In the genomic region with DNA sequence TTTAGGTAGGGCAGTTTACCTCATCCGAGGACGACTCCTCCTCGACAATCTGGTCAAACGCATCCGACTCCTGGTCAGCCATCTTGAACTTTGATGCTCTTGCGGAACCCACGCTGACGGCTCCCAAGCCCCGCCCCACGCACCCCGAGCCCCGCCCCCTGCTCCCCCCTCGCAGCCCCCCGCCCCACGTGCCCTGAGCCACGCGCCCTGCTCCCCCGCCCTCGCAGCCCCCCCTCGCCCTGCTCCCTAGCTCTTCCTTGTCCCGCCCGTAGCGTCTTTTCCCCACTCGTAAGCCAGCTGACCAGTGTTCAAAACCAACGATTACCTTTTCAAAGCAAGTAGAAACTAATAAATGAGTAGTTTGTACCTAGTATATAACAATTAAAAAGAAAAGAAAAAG, we compare ENCODE assay signal across 8 mouse cellular contexts. TPM values are rescaled to one million over a fixed set of nuclear protein-coding genes. Genes with fewer than 3 reads are reported as not detected.
DNase-seq lines count a peak whose midpoint lies in the region; ATAC-seq and TF ChIP-seq lines count a peak whose summit lies in the region.

TSS of gene Taf9b (minus strand) at position 101 of the 400 bp plus-strand sequence.

- no peaks in the 10 kb centered on the region for H3K9me3 ChIP-seq in E14TG2a.4 (ENCODE audit: low read length)
- no peaks in the 10 kb centered on the region for H3K9me3 ChIP-seq in forebrain, embryonic 15.5 days
- no peaks in the 10 kb centered on the region for H3K9me3 ChIP-seq in neural tube, embryonic 15.5 days (replicated peaks)

- peak within 1 kb of the TSS; percentile 72 for H3K4me3 ChIP-seq in gastrocnemius, adult 2 months
- H3K4me3 ChIP-seq in E14TG2a.4 (replicated peaks; ENCODE audit: low read length) = peak within 1 kb of the TSS; percentile 80; the same call in 1 of the 2 replicates
- peak within 1 kb of the TSS; percentile 60 for H3K4me3 ChIP-seq in forebrain, embryonic 15.5 days
- H3K4me3 ChIP-seq in neural tube, embryonic 15.5 days (replicated peaks) = peak within 1 kb of the TSS; percentile 57

- TF ChIP-seq CTCF in gastrocnemius, adult 2 months (IDR thresholded peaks at IDR 0.05) = no peak
- TF ChIP-seq CTCF in E14TG2a.4 (conservative IDR thresholded peaks at IDR 0.05; ENCODE audit: low read length) = no peak

- peak within 1 kb of the TSS; percentile 37 for H3K4me2 ChIP-seq in forebrain, embryonic 15.5 days (replicated peaks)
- peak within 1 kb of the TSS; percentile 53 for H3K4me2 ChIP-seq in neural tube, embryonic 15.5 days

- DNase-seq in gastrocnemius, adult 2 months = no peak
- no peak for DNase-seq in gastrocnemius, postnatal 14 days
- no peak for DNase-seq in left cerebral cortex, postnatal 25 days (ENCODE audit: low spot score in 2 of 2)
- DNase-seq in embryo, embryonic 10.5 days (ENCODE audit: low spot score) = no peak
- no peak for DNase-seq in right cerebral cortex, postnatal 14 days

- H3K27ac ChIP-seq in gastrocnemius, adult 2 months = peak within 1 kb of the TSS; percentile 87; the same call in 1 of the 2 replicates
- H3K27ac ChIP-seq in forebrain, embryonic 15.5 days (replicated peaks) = peak within 1 kb of the TSS; percentile 92
- peak within 1 kb of the TSS; percentile 90 for H3K27ac ChIP-seq in neural tube, embryonic 15.5 days (replicated peaks)

- WGBS in forebrain, embryonic 15.5 days = 87% methylated on average over 25 of the region's 25 CpGs
- WGBS in neural tube, embryonic 15.5 days = 92% methylated on average over 16 of the region's 25 CpGs

- ATAC-seq in forebrain, embryonic 15.5 days (replicated peaks) = no peak
- no peak for ATAC-seq in neural tube, embryonic 15.5 days (ENCODE audit: low FRiP score)

- H3K36me3 ChIP-seq in E14TG2a.4 (ENCODE audit: insufficient read depth, low read length) = no peaks in the 10 kb centered on the region
- H3K36me3 ChIP-seq in forebrain, embryonic 15.5 days = no peaks in the 10 kb centered on the region
- no peaks in the 10 kb centered on the region for H3K36me3 ChIP-seq in neural tube, embryonic 15.5 days

- H3K27me3 ChIP-seq in E14TG2a.4 (ENCODE audit: insufficient read depth, low read length) = peaks cover 9% of the 10 kb centered on the region; the same call in 1 of the 2 replicates
- H3K27me3 ChIP-seq in forebrain, embryonic 15.5 days = no peaks in the 10 kb centered on the region
- 0 out of 2 replicates have a peak, but pooled peaks cover 3% of the 10 kb centered on the region for H3K27me3 ChIP-seq in neural tube, embryonic 15.5 days (replicated peaks)

- intact Hi-C loops in gastrocnemius, adult 2 months (cut with DNase I) = no loop called here
- intact Hi-C loops in gastrocnemius, postnatal 14 days (cut with DNase I; ENCODE audit: low total_unique reads) = no loop called here
- intact Hi-C loops in left cerebral cortex, postnatal 25 days (cut with DNase I) = no loop called here

- no peak within 1 kb of the TSS; the same call in 1 of the 2 replicates for H3K9ac ChIP-seq in forebrain, embryonic 15.5 days (replicated peaks)
- H3K9ac ChIP-seq in neural tube, embryonic 15.5 days (replicated peaks) = no peak within 1 kb of the TSS

- peaks cover 5% of the 10 kb centered on the region; the same call in 1 of the 2 replicates for H3K4me1 ChIP-seq in E14TG2a.4 (replicated peaks; ENCODE audit: low read depth, low read length)
- H3K4me1 ChIP-seq in forebrain, embryonic 15.5 days = no peaks in the 10 kb centered on the region
- no peaks in the 10 kb centered on the region; the same call in 1 of the 2 replicates for H3K4me1 ChIP-seq in neural tube, embryonic 15.5 days

RNA-seq across cellular contexts. Expression of gene Taf9b, which starts in this region (rescaled TPM):
- total RNA-seq in gastrocnemius, adult 2 months (2021) = 1 to 10 TPM; 8.2 to 8.4 TPM
- total RNA-seq in gastrocnemius, postnatal 14 days (2021) = 1 to 10 TPM; 5.6 to 6.9 TPM
- polyA plus RNA-seq in forebrain, embryonic 15.5 days (2015; fragmentation: Nextera tagmentation; extraction: Ambion mirVana) = 11.4 and 14.5 TPM in 2 replicates
- total RNA-seq in left cerebral cortex, postnatal 25 days (2021) = 10 to 100 TPM; 21.3 to 23.3 TPM
- polyA plus RNA-seq in neural tube, embryonic 15.5 days (2015; fragmentation: Nextera tagmentation; extraction: Ambion mirVana) = 19.9 and 21.4 TPM in 2 replicates
